Mouse (Mus musculus): ENCODE results near the gene Gng12. TPM values are rescaled to one million over a fixed set of nuclear protein-coding genes. Genes with fewer than 3 reads are reported as not detected.
A peak's percentile ranks its signal among the peaks of the same experiment; 100 is the strongest.
"Not testable (repeated sequence)": the region's sequence is repeated elsewhere in the genome, so short reads cannot be mapped to it uniquely, and the experiment has no call there.

Gng12 gene
- polyA plus RNA-seq, 1 experiment from 2014 or later = 31.2 TPM

DNA sequence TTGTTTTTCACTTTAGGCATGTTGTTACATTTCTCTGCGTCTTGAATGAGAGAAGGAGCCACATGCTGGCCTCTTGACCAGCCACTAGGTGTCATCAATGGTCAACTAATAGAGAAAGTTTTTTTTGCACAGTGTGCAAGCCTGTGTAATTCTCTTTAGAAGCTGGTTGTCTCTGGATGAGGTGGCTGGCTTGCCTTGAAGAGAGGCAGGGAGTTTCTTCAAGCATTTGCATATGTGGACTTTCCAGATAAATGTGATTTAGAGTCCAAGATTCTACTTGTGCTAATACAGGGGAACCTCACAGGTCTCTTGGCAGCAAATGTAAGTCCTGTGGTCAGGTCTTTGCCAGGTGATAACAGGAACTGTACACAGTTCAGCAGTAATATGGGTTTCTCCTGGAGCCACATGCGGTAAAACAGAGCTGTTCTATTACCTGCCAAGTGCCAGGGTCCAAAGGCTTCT lies 66.4 kb downstream of the Gng12 start:
- WGBS (ENCODE audit: insufficient replicate concordance) = 13% methylated on average over 2 of the region's 2 CpGs
- Histone ChIP-seq H3K27ac (replicated peaks) (no peak overlapping the region), H3K36me3 (replicated peaks) (no peaks in the 10 kb centered on the region), H3K27me3 (no peaks in the 10 kb centered on the region), H3K4me3 (replicated peaks) (no peak overlapping the region), H3K4me1 (replicated peaks) (peaks cover 42% of the 10 kb centered on the region), H3K4me2 (no peak overlapping the region), H3K9ac (no peak overlapping the region), H3K9me3 (replicated peaks) (no peaks in the 10 kb centered on the region)
- ATAC-seq (ENCODE audit: insufficient read depth) = 0 out of 2 replicates have a peak, but pooled peaks have one; percentile 59

DNA sequence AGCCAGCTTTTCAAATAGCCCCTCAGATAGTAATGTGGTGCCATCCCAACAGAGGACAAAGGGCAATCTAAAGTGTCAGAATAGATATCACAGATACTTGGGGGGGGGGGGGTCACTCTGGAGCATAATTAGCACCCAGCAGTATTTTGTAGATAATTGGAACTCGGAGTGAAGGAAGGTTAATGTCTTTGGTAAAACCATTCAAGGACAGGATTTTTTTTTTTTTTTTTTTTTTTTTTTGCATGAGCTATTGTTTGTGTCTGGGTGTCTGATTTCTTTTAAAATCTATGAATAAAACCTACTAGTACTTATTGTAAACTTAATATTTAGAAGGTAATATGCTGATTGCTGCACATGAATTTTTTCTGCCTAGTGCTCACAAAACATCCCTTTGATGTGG lies 66.9 kb downstream of the Gng12 start:
- Histone ChIP-seq H3K27ac (replicated peaks) (no peak overlapping the region), H3K4me1 (replicated peaks) (peaks cover 42% of the 10 kb centered on the region), H3K36me3 (replicated peaks) (no peaks in the 10 kb centered on the region), H3K4me2 (no peak overlapping the region), H3K9ac (no peak overlapping the region), H3K4me3 (replicated peaks) (no peak overlapping the region), H3K27me3 (no peaks in the 10 kb centered on the region), H3K9me3 (replicated peaks) (no peaks in the 10 kb centered on the region)
- 44% methylated on average over 1 of the region's 1 CpGs for WGBS (ENCODE audit: insufficient replicate concordance)
- ATAC-seq (ENCODE audit: insufficient read depth) = no peak

- peaks cover 43% of the 10 kb centered on the region for H3K4me1 ChIP-seq (replicated peaks)
- H3K36me3 ChIP-seq (replicated peaks); H3K27ac ChIP-seq (replicated peaks); H3K9ac ChIP-seq; H3K4me3 ChIP-seq (replicated peaks); H3K9me3 ChIP-seq (replicated peaks); H3K4me2 ChIP-seq; ATAC-seq (ENCODE audit: insufficient read depth); H3K27me3 ChIP-seq: not testable (repeated sequence)
- 58% methylated on average over 3 of the region's 3 CpGs for WGBS (ENCODE audit: insufficient replicate concordance)
Measured at GRCm38 (mm10) chr6:66963651-66964050, 67.5 kb downstream of the Gng12 start.

GRCm38 (mm10) chr6:66964222-66964621 lies 68.0 kb downstream of the Gng12 start:
- 41% methylated on average over 4 of the region's 4 CpGs for WGBS (ENCODE audit: insufficient replicate concordance)
- peaks cover 43% of the 10 kb centered on the region for H3K4me1 ChIP-seq (replicated peaks)
- H3K27ac ChIP-seq (replicated peaks) = no peak overlapping the region
- no peaks in the 10 kb centered on the region for H3K27me3 ChIP-seq
- no peaks in the 10 kb centered on the region for H3K36me3 ChIP-seq (replicated peaks)
- no peak overlapping the region for H3K9ac ChIP-seq
- no peak overlapping the region for H3K4me2 ChIP-seq
- peak; percentile 50 for ATAC-seq (ENCODE audit: insufficient read depth)
- H3K9me3 ChIP-seq (replicated peaks) = no peaks in the 10 kb centered on the region
- no peak overlapping the region for H3K4me3 ChIP-seq (replicated peaks)

DNA sequence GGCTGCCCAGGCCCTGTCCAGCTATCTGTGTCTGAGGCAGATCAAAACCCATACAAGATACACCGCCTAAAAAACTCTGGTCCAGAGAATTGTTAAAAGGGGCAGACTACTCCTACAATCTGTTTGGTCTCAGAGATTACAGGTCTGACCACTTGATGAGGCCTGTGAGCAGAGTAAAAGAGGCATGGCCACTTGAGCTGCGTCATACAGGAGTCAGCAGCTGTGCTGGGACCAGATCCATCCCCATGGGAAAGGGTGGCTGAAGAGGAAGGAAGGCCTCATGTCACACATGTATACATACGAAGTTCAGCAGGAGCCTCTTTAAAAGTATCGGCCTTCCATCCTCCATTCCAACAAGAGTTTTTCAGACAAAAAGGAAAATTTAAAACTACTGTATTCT lies 69.0 kb downstream of the Gng12 start:
- Histone ChIP-seq H3K4me1 (replicated peaks) (peaks cover 41% of the 10 kb centered on the region), H3K27me3 (no peaks in the 10 kb centered on the region), H3K4me3 (replicated peaks) (no peak overlapping the region), H3K36me3 (replicated peaks) (no peaks in the 10 kb centered on the region), H3K4me2 (no peak overlapping the region), H3K9me3 (replicated peaks) (no peaks in the 10 kb centered on the region), H3K9ac (no peak overlapping the region), H3K27ac (replicated peaks) (no peak overlapping the region)
- no peak for ATAC-seq (ENCODE audit: insufficient read depth)
- 65% methylated on average over 4 of the region's 4 CpGs for WGBS (ENCODE audit: insufficient replicate concordance)

GRCm38 (mm10) chr6:66967788-66968187 lies 71.6 kb downstream of the Gng12 start:
- H3K36me3 ChIP-seq (replicated peaks) = no peaks in the 10 kb centered on the region
- no peak overlapping the region for H3K9ac ChIP-seq
- H3K4me1 ChIP-seq (replicated peaks) = peaks cover 38% of the 10 kb centered on the region
- ATAC-seq (ENCODE audit: insufficient read depth) = no peak
- H3K27ac ChIP-seq (replicated peaks) = no peak overlapping the region
- H3K9me3 ChIP-seq (replicated peaks) = no peaks in the 10 kb centered on the region
- no peak overlapping the region for H3K4me2 ChIP-seq
- WGBS (ENCODE audit: insufficient replicate concordance) = 55% methylated on average over 2 of the region's 2 CpGs
- no peak overlapping the region for H3K4me3 ChIP-seq (replicated peaks)
- H3K27me3 ChIP-seq = no peaks in the 10 kb centered on the region

DNA sequence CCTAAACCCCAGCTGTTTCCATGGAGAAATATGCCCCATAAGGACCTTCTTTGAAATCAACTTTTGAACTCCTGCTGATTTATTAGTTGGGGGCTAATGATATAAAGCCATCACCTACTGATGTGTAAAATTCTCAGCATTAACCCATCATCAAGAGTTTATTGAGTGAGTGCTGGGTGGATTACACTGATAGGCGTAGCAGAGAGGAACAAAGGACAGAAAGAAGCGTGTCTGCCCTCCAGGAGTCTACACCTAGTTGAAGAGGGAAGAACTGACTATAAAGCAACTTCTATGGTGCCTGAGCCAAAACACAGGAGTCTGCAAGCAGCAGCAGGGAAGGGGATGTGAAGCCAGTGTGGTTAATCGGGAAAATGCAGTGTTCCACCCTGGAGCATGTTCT lies 73.2 kb downstream of the Gng12 start:
- no peaks in the 10 kb centered on the region for H3K9me3 ChIP-seq (replicated peaks)
- no peak overlapping the region for H3K27ac ChIP-seq (replicated peaks)
- H3K4me2 ChIP-seq = no peak overlapping the region
- H3K27me3 ChIP-seq = no peaks in the 10 kb centered on the region
- WGBS (ENCODE audit: insufficient replicate concordance) = 66% methylated on average over 3 of the region's 3 CpGs
- H3K9ac ChIP-seq = no peak overlapping the region
- H3K4me3 ChIP-seq (replicated peaks) = no peak overlapping the region
- no peak for ATAC-seq (ENCODE audit: insufficient read depth)
- peaks cover 44% of the 10 kb centered on the region for H3K4me1 ChIP-seq (replicated peaks)
- H3K36me3 ChIP-seq (replicated peaks) = no peaks in the 10 kb centered on the region

- Histone ChIP-seq H3K36me3 (replicated peaks) (no peaks in the 10 kb centered on the region), H3K9me3 (replicated peaks) (no peaks in the 10 kb centered on the region), H3K4me3 (replicated peaks) (no peak overlapping the region), H3K4me2 (no peak overlapping the region), H3K9ac (no peak overlapping the region), H3K4me1 (replicated peaks) (peaks cover 44% of the 10 kb centered on the region), H3K27ac (replicated peaks) (no peak overlapping the region), H3K27me3 (no peaks in the 10 kb centered on the region)
- ATAC-seq (ENCODE audit: insufficient read depth) = no peak
- 46% methylated on average over 8 of the region's 8 CpGs for WGBS (ENCODE audit: insufficient replicate concordance)
Measured at GRCm38 (mm10) chr6:66972300-66972699, 76.1 kb downstream of the Gng12 start.

DNA sequence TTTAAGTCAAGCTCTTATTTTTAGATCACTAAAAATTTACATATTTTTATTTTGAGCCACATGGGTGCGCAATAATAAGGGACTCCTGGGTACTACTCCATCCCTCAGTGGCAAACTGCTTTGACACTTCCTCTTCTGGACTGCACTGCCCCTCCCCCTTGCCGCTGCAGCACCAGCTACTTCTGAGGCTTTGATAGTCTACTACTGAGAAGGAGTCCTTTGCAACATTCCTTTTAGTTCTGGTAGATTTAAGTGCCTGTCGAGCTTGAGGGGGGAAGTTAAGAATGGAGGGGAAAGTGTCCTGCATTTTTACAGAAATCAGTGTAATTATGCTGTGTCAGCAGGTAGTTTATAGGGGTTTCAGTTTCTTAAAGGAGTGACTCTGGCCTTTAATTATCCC lies 77.0 kb downstream of the Gng12 start:
- WGBS (ENCODE audit: insufficient replicate concordance) = 5% methylated on average over 3 of the region's 3 CpGs
- no peak for ATAC-seq (ENCODE audit: insufficient read depth)
- H3K36me3 ChIP-seq (replicated peaks) = no peaks in the 10 kb centered on the region
- no peaks in the 10 kb centered on the region for H3K27me3 ChIP-seq
- H3K9ac ChIP-seq = no peak overlapping the region
- H3K4me3 ChIP-seq (replicated peaks) = no peak overlapping the region
- peaks cover 37% of the 10 kb centered on the region for H3K4me1 ChIP-seq (replicated peaks)
- no peaks in the 10 kb centered on the region for H3K9me3 ChIP-seq (replicated peaks)
- H3K4me2 ChIP-seq = no peak overlapping the region
- no peak overlapping the region for H3K27ac ChIP-seq (replicated peaks)

- no peak overlapping the region for H3K9ac ChIP-seq
- 33% methylated on average over 4 of the region's 4 CpGs for WGBS (ENCODE audit: insufficient replicate concordance)
Measured at GRCm38 (mm10) chr6:66975522-66975921, 79.3 kb downstream of the Gng12 start.

DNA sequence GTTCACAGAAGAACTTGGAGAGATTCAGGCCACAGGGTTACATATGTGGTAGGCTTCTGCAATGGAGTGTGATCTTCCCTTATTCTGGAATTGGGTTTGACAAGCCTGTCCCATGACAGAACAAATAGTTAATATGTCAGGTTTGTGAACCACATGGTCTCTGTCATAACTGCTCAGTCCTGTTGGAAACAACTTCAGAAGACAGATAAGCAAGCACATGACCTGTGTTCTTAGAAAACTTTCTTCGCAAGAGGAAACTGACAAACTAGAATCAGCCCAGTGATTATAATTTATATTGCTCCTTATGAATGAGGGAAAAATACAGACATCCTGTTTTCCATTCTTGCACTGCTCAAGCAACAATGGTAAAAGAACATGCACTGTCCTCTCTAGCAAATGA lies 83.0 kb downstream of the Gng12 start:
- no peaks in the 10 kb centered on the region for H3K36me3 ChIP-seq (replicated peaks)
- peaks cover 35% of the 10 kb centered on the region for H3K4me1 ChIP-seq (replicated peaks)
- no peak overlapping the region for H3K9ac ChIP-seq
- no peak overlapping the region for H3K27ac ChIP-seq (replicated peaks)
- no peak overlapping the region for H3K4me2 ChIP-seq
- H3K4me3 ChIP-seq (replicated peaks) = no peak overlapping the region
- H3K27me3 ChIP-seq = no peaks in the 10 kb centered on the region
- WGBS (ENCODE audit: insufficient replicate concordance) = 20% methylated on average over 1 of the region's 1 CpGs
- H3K9me3 ChIP-seq (replicated peaks) = no peaks in the 10 kb centered on the region
- 0 out of 2 replicates have a peak, but pooled peaks have one; percentile 35 for ATAC-seq (ENCODE audit: insufficient read depth)

More at GRCm38 (mm10) chr6:66975522-66975921, 79.3 kb downstream of the Gng12 start:
- H3K9me3 ChIP-seq (replicated peaks) = no peaks in the 10 kb centered on the region
- ATAC-seq (ENCODE audit: insufficient read depth) = peak; percentile 48
- H3K4me2 ChIP-seq = no peak overlapping the region
- no peak overlapping the region for H3K4me3 ChIP-seq (replicated peaks)
- H3K27ac ChIP-seq (replicated peaks) = no peak overlapping the region; the same call in 1 of the 2 replicates
- H3K27me3 ChIP-seq = no peaks in the 10 kb centered on the region
- H3K4me1 ChIP-seq (replicated peaks) = peaks cover 49% of the 10 kb centered on the region
- H3K36me3 ChIP-seq (replicated peaks) = no peaks in the 10 kb centered on the region

DNA sequence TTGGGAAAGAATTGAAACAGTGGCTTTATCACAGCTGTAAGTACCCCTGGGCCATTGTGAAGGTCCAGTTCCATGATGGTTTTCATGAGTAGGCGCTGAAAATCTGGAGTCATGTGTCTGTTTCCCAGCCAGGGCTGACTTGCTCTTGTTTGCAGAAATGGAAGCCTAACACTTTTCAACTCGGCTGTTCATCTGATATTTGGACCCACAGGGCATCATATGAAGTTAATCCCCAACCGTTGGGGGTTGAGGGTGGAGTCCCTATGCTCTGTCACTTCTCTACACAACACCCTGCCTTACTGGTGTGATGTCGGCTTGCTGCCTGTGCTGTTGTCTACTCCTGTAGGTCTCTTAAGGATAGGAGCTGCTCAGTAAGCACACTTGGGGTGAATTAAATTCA lies 83.8 kb downstream of the Gng12 start:
- H3K36me3 ChIP-seq (replicated peaks) = no peaks in the 10 kb centered on the region

More for the DNA sequence above, 83.8 kb downstream of the Gng12 start:
- H3K4me3 ChIP-seq (replicated peaks) = no peak overlapping the region
- no peaks in the 10 kb centered on the region for H3K27me3 ChIP-seq
- H3K4me1 ChIP-seq (replicated peaks) = peaks cover 38% of the 10 kb centered on the region
- H3K9me3 ChIP-seq (replicated peaks) = no peaks in the 10 kb centered on the region
- WGBS (ENCODE audit: insufficient replicate concordance) = 51% methylated on average over 4 of the region's 4 CpGs
- H3K9ac ChIP-seq = no peak overlapping the region
- H3K27ac ChIP-seq (replicated peaks) = no peak overlapping the region
- no peak for ATAC-seq (ENCODE audit: insufficient read depth)
- H3K4me2 ChIP-seq = no peak overlapping the region

All from liver, embryonic 15.5 days (tissue).